Comparison of ENCODE assay signal across 9 mouse cellular contexts in the genomic region with DNA sequence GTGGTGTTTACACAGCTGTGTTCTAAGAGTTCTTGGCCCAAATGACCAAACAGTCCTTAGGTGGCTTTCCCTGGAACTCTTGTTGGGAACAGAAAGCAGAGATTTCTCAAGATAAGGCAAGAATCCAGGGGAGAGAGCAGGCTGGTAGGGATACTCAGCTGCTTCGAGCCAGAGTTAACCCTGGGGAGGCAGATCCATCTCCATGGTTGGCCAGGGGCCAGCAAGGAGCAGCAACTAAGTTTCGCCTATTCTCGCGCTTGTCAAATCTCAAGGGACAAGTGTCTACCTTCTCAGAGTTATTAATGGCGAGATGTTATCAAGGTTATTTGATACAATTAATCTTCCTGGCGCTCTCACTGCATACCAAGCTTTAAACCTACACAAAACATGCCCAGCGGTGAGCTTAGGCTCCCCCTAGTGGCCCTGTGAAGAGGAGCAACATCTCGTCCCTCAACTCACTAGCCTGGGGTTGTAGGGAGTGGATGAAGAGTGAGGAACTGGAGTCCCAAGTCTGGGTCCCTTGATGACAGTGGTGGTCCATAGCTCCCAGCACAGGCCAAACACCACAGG. TPM values are rescaled to one million over a fixed set of nuclear protein-coding genes. Genes with fewer than 3 reads are reported as not detected.
DNase-seq lines count a peak whose midpoint lies in the region; ATAC-seq and TF ChIP-seq lines count a peak whose summit lies in the region.
"Had no signal": no experiment of that assay in that cellular context is flagged by ENCODE, and none has a peak within 500 bp of the region (broad histone marks: within the 10 kb centered on the region; RNA-seq: fewer than 3 reads in every experiment).

No protein-coding gene starts in this region.

- WGBS in intestine, postnatal 0 days: 41% methylated on average over 8 of the region's 8 CpGs

- TF ChIP-seq CTCF in bone marrow macrophage, adult 2 months (IDR thresholded peaks at IDR 0.05; ENCODE audit: low read depth, low read length): peak; percentile 84
- peak; percentile 86 for TF ChIP-seq CTCF in intestine, postnatal 0 days (IDR thresholded peaks at IDR 0.05; ENCODE audit: low read depth)

- H3K9me3 ChIP-seq in intestine, postnatal 0 days (ENCODE audit: control insufficient read depth): no peaks in the 10 kb centered on the region
- H3K9me3 ChIP-seq: limb, embryonic 13.5 days had no signal

- peaks cover 68% of the 10 kb centered on the region for H3K36me3 ChIP-seq in intestine, postnatal 0 days (ENCODE audit: control insufficient read depth, insufficient read depth)

- no peak overlapping the region for H3K27ac ChIP-seq in bone marrow macrophage, adult 2 months (ENCODE audit: insufficient read depth, low read depth, low read length)
- H3K27ac ChIP-seq in intestine, postnatal 0 days (ENCODE audit: low read depth, low read length): no peak overlapping the region
- H3K27ac ChIP-seq: limb, embryonic 13.5 days had no signal

- intact Hi-C loops in heart, postnatal 25 days (cut with DNase I): no loop called here

- peak; percentile 87 for DNase-seq in heart, adult 11 months
- no peak for DNase-seq in heart, postnatal 25 days (ENCODE audit: low spot score)
- peak; percentile 69 to 72 for DNase-seq in B cell, adult 2 months
- DNase-seq in fat pad, adult 2 months (ENCODE audit: extremely low read depth, low read depth, low spot score): peak; percentile 64
- peak; percentile 42 for DNase-seq in lung, postnatal 10 days
- DNase-seq in spleen, postnatal 10 days (ENCODE audit: low spot score in 2 of 2): peak; percentile 24 to 60

- no peak overlapping the region for H3K4me3 ChIP-seq in bone marrow macrophage, adult 2 months (ENCODE audit: insufficient read depth, low read length)
- no peak overlapping the region for H3K4me3 ChIP-seq in intestine, postnatal 0 days (ENCODE audit: low read depth, low read length)
- H3K4me3 ChIP-seq: limb, embryonic 13.5 days had no signal

- no peak overlapping the region for H3K4me2 ChIP-seq in intestine, postnatal 0 days (replicated peaks; ENCODE audit: low read depth)
- H3K4me2 ChIP-seq: limb, embryonic 13.5 days had no signal

- H3K27me3 ChIP-seq in intestine, postnatal 0 days (replicated peaks; ENCODE audit: control insufficient read depth, insufficient read depth, low read length): no peaks in the 10 kb centered on the region
- H3K27me3 ChIP-seq: limb, embryonic 13.5 days had no signal

- no peak overlapping the region for H3K9ac ChIP-seq in intestine, postnatal 0 days (ENCODE audit: low read depth, low read length)
- H3K9ac ChIP-seq: limb, embryonic 13.5 days had no signal

- H3K4me1 ChIP-seq in bone marrow macrophage, adult 2 months (ENCODE audit: control insufficient read depth, insufficient read depth, low read length): no peaks in the 10 kb centered on the region
- no peaks in the 10 kb centered on the region for H3K4me1 ChIP-seq in intestine, postnatal 0 days (replicated peaks; ENCODE audit: control insufficient read depth, insufficient read depth, low read length)
- H3K4me1 ChIP-seq: limb, embryonic 13.5 days had no signal

- no peak for ATAC-seq in intestine, postnatal 0 days

- no peak for TF ChIP-seq POLR2A in bone marrow macrophage, adult 2 months (IDR thresholded peaks at IDR 0.05; ENCODE audit: borderline replicate concordance, low read depth, low read length)

RNA-seq across cellular contexts. Expression of gene Slc35e4, which starts 6.9 kb away (rescaled TPM):
- total RNA-seq in heart, postnatal 25 days (2021): 1 to 10 TPM; 4.4 to 5.7 TPM
- polyA plus RNA-seq in bone marrow macrophage, adult 2 months (2012; ENCODE audit: insufficient read depth, insufficient read length, missing spikeins): 9.6 and 9.7 TPM in 2 replicates
- 2.1 and 2.2 TPM in 2 replicates for polyA plus RNA-seq in intestine, postnatal 0 days (2015; fragmentation: Nextera tagmentation; extraction: Ambion mirVana)

RNA-seq across cellular contexts. Expression of gene Tcn2, which starts 10.6 kb away (rescaled TPM):
- total RNA-seq in heart, postnatal 25 days (2021): 10 to 100 TPM; 41.3 to 41.7 TPM
- polyA plus RNA-seq in bone marrow macrophage, adult 2 months (2012; ENCODE audit: insufficient read depth, insufficient read length, missing spikeins): 107 and 117 TPM in 2 replicates
- polyA plus RNA-seq in intestine, postnatal 0 days (2015; fragmentation: Nextera tagmentation; extraction: Ambion mirVana): 283 and 305 TPM in 2 replicates

RNA-seq across cellular contexts. Expression of gene Dusp18, which starts 26.3 kb away (rescaled TPM):
- total RNA-seq in heart, postnatal 25 days (2021): 10 to 100 TPM; 24.8 to 45.0 TPM
- 1.9 and 2.2 TPM in 2 replicates for polyA plus RNA-seq in bone marrow macrophage, adult 2 months (2012; ENCODE audit: insufficient read depth, insufficient read length, missing spikeins)
- polyA plus RNA-seq in intestine, postnatal 0 days (2015; fragmentation: Nextera tagmentation; extraction: Ambion mirVana): 2.4 and 2.5 TPM in 2 replicates

RNA-seq across cellular contexts. Expression of gene 4921536K21Rik, which starts 26.5 kb away (rescaled TPM):
- total RNA-seq in heart, postnatal 25 days (2021): under 1 TPM; 0.42 to 0.96 TPM
- polyA plus RNA-seq in bone marrow macrophage, adult 2 months (2012; ENCODE audit: insufficient read depth, insufficient read length, missing spikeins): 0.21 and 0.31 TPM in 2 replicates
- polyA plus RNA-seq in intestine, postnatal 0 days (2015; fragmentation: Nextera tagmentation; extraction: Ambion mirVana): 0.09 and 0.20 TPM in 2 replicates

RNA-seq across cellular contexts. Expression of gene Pes1, which starts 42.4 kb away (rescaled TPM):
- total RNA-seq in heart, postnatal 25 days (2021): 10 to 100 TPM; 28.1 to 29.8 TPM
- 58.8 and 73.7 TPM in 2 replicates for polyA plus RNA-seq in bone marrow macrophage, adult 2 months (2012; ENCODE audit: insufficient read depth, insufficient read length, missing spikeins)
- 27.6 and 31.8 TPM in 2 replicates for polyA plus RNA-seq in intestine, postnatal 0 days (2015; fragmentation: Nextera tagmentation; extraction: Ambion mirVana)
